Mouse (Mus musculus) midbrain, embryonic 10.5 days (tissue): ENCODE measurements around the gene Slc9a7. TPM values are rescaled to one million over a fixed set of nuclear protein-coding genes. Genes with fewer than 3 reads are reported as not detected.

ENCODE experiments used
- DNase-seq: peaks from one replicate; pipeline ENCODE4 v3.0.0-alpha.2; 2017; ENCODE audit warnings: low spot score
- H3K27ac ChIP-seq: fragments of 300-500 bp; sonication (generic); replicated peaks from 2 replicates; pipeline ENCODE4 v1.5.1; 2016; ENCODE audit warnings: mild to moderate bottlenecking
- H3K27me3 ChIP-seq: fragments of 300-500 bp; sonication (generic); 2 replicates; pipeline ENCODE4 v1.6.1; 2016; ENCODE audit warnings: low read depth, mild to moderate bottlenecking; ENCODE audit not compliant: poor library complexity, severe bottlenecking
- H3K36me3 ChIP-seq: fragments of 300-500 bp; sonication (generic); 2 replicates; pipeline ENCODE4 v1.6.1; 2016; ENCODE audit warnings: mild to moderate bottlenecking, moderate library complexity
- H3K4me1 ChIP-seq: fragments of 300-500 bp; sonication (generic); 2 replicates; pipeline ENCODE4 v1.6.1; 2016
- H3K4me3 ChIP-seq: fragments of 300-500 bp; sonication (generic); 2 replicates; pipeline ENCODE4 v1.5.1; 2016; ENCODE audit warnings: mild to moderate bottlenecking, moderate library complexity
- H3K9me3 ChIP-seq: fragments of 300-500 bp; sonication (generic); replicated peaks from 2 replicates; pipeline ENCODE4 v1.6.1; 2016; ENCODE audit warnings: mild to moderate bottlenecking
- WGBS: fragments of 180-500 bp; shearing (Covaris S2); methylation state at CpG from one replicate; pipeline ENCODE4 v1.1.7; 2016; 5-methylcytosine and 5-hydroxymethylcytosine counted together
- polyA plus RNA-seq: library from polyadenylated mRNA; unstranded; fragments of >200 nt; fragmentation: Nextera tagmentation; extraction: Ambion mirVana; gene quantifications from 2 replicates; pipeline ENCODE4 v1.2.1, GENCODE M21; 2016

Slc9a7 gene
- 0.84 and 1.2 TPM in 2 replicates for polyA plus RNA-seq

DNA sequence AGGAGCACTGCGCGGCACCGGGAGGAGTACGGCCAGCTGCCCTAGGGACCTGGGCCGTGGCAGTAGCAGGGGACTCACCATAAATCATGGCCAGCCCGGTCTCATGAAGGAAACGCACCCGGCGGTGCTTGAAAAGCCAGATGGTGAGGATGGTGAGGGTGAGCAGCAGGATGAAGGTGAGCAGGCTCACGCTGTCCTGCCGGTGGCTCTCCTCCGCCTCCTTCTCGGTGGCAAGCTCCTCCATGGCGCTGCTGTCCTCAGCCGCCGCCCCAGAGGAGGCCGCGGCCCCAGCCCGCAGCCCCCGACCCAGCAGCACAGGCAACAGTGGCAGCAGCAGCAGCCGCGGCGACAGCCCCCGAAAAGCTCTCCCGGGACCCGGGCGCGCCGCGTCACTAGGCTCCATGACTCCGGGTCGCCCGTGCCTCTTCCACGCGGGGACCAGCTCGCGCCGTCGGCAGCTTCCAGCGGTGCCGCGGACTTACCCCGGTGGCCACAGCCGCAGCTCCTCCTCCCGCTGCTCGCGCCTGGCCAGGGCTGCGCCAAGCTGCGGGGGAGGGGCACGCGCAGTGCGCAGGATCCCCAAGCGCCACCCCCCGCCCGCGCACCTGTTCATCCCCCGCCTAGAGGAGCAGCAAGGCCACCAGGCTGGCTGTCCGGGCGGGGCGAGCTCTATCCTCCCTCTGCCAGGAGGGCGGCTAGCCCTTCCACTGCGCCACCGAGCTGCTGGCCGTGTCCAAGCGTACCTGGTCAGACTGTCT, at the start of gene Slc9a7:
Gene Slc9a7 (minus strand): TSS at position 526 of the 758 bp plus-strand sequence.
- Histone ChIP-seq H3K9me3 (no peaks in the 10 kb centered on the region), H3K4me3 (peak within 1 kb of the TSS; percentile 66), H3K4me1 (no peaks in the 10 kb centered on the region), H3K27me3 (peaks cover 21% of the 10 kb centered on the region), H3K36me3 (no peaks in the 10 kb centered on the region), H3K27ac (peak within 1 kb of the TSS; percentile 72)
- 24% methylated on average over 56 of the region's 65 CpGs for WGBS
- peak; percentile 51 for DNase-seq

DNA sequence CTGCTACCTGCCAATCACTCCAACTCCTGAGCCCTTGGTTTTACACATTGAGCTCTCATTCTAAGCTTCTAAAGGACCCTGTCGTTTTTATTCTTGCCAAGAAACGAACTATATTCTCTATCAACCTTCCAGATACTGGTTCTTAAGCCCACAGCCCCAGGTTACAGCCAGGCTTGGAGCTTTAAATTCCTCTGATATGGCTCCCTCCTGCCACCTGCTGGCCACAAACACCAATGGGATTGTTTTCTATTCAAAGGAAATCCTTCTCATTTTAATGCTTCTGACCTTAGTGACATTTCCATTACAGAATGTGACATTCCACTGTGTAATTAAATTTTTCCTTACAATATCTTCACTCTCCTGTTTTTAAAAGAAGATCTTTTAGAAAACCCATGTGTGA, 44.1 kb upstream of the Slc9a7 start:
- Histone ChIP-seq H3K36me3 (no peaks in the 10 kb centered on the region), H3K4me1 (no peaks in the 10 kb centered on the region), H3K27me3 (no peaks in the 10 kb centered on the region), H3K4me3 (no peak overlapping the region), H3K9me3 (no peaks in the 10 kb centered on the region), H3K27ac (no peak overlapping the region)
- DNase-seq, result peak; percentile 17
- 19% methylated on average over 2 of the region's 2 CpGs for WGBS

DNA sequence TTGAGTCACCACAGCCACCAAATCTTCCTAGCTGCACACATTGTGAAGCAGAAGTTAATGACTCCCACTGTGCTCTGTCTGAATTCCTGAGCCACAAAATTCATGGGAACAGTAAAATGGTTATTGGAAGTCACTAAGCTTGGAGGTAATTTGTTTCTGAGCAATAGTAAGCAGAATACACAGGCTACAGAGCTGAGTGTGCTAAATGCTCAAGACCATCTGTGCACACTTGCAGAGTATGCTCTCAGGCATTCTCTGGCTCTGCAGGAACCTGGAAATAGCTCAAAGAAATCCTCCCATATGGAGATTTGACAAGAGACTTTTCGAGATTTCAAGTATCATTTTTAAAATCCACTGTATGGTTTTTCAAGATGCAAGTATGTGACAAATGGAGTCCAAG, 41.1 kb upstream of the Slc9a7 start:
- WGBS, result 79% methylated on average over 1 of the region's 1 CpGs
- no peaks in the 10 kb centered on the region for H3K9me3 ChIP-seq
- H3K27me3 ChIP-seq, result no peaks in the 10 kb centered on the region
- H3K36me3 ChIP-seq, result no peaks in the 10 kb centered on the region
- H3K4me3 ChIP-seq, result no peak overlapping the region
- DNase-seq, result no peak
- H3K4me1 ChIP-seq, result no peaks in the 10 kb centered on the region
- no peak overlapping the region for H3K27ac ChIP-seq

DNA sequence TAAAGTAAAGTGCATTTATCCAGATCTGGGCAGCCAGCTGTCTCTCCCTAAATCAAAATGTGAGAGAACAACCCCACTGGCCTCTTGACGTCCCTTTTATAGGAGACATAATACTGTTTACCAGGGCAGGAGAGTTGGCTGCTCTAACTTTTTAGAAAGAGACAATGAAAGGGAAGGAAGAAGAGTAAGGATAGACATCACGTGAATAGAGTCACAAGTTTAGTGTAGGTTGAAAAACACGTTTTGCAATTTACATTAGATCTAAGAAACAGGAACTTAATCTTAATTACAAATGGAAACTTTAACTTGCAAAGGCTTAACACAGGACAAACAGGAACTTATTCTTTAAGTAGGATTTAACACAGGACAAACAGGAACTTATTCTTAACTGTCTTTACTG, 15.6 kb upstream of the Slc9a7 start:
- no peak for DNase-seq
- no peaks in the 10 kb centered on the region for H3K9me3 ChIP-seq
- H3K36me3 ChIP-seq, result no peaks in the 10 kb centered on the region
- no peaks in the 10 kb centered on the region for H3K27me3 ChIP-seq
- 48% methylated on average over 3 of the region's 3 CpGs for WGBS
- H3K4me3 ChIP-seq, result no peak overlapping the region
- H3K4me1 ChIP-seq, result no peaks in the 10 kb centered on the region
- no peak overlapping the region for H3K27ac ChIP-seq

DNA sequence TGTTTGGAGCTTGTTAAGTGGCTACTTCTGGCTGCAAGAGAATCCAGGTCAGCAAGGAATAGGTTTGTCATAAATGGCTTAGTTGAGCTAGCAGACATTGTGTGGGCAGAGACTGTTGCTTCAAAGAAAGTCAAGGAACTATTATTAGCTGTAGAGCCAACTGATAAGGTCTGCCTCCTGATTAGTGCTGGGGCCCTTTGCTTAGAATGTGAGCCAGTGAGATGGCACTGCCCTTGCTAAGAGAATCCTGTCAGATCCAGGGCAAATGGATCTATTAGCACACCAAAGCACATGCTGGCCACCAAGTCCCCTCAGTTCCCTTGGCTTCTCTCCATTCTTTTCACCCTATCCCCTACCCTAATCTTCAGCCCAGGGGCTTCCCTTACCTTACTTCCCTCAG, 14.3 kb upstream of the Slc9a7 start:
- no peaks in the 10 kb centered on the region for H3K27me3 ChIP-seq
- DNase-seq, result no peak
- H3K27ac ChIP-seq, result no peak overlapping the region
- H3K36me3 ChIP-seq, result no peaks in the 10 kb centered on the region
- no peak overlapping the region for H3K4me3 ChIP-seq
- H3K4me1 ChIP-seq, result no peaks in the 10 kb centered on the region
- H3K9me3 ChIP-seq, result no peaks in the 10 kb centered on the region

DNA sequence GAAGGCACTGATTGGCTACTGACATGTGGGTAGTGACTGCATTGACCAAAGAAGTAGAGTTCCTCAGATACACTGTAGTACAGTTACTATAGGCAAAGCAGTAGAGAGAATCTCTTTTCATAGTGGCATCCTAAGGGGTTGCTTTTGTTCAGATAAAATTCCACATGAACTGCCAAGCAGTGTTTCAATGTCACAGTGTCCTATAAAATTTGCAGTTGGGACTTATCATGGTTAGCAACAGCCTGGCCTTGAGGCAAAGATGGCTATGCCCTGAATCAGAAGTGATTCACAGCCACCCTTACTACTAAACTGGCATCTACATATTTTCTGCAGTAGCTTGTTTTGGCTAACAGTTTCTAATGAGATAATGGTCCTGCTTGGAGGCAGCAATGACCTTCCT, 11.7 kb upstream of the Slc9a7 start:
- Histone ChIP-seq H3K27me3 (no peaks in the 10 kb centered on the region), H3K4me1 (no peaks in the 10 kb centered on the region), H3K36me3 (no peaks in the 10 kb centered on the region), H3K9me3 (no peaks in the 10 kb centered on the region), H3K27ac (no peak overlapping the region), H3K4me3 (no peak overlapping the region)
- DNase-seq, result no peak

DNA sequence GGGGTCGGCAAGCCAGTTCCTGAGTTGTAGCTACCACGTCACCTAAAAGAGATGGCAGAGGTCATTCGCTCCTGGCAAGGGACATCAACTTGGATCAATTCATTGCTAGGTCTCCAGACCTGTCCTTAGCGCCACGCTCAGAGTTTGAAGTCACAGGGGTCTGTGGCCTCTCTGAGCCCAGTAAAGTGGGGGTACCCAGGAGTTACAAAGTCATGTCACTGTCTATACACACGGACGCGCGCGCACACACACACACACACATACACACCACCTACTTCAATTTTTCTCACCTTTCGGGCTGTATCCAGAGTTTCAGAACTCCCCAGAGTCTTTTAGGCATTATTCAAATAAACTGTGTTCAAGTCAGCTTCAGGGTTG, 422 bp upstream of the Slc9a7 start:
- Histone ChIP-seq H3K27ac (no peak overlapping the region), H3K27me3 (peaks cover 21% of the 10 kb centered on the region), H3K4me1 (no peaks in the 10 kb centered on the region), H3K4me3 (peak overlapping the region; percentile 66), H3K36me3 (no peaks in the 10 kb centered on the region), H3K9me3 (no peaks in the 10 kb centered on the region)
- WGBS, result 39% methylated on average over 11 of the region's 11 CpGs
- no peak for DNase-seq

DNA sequence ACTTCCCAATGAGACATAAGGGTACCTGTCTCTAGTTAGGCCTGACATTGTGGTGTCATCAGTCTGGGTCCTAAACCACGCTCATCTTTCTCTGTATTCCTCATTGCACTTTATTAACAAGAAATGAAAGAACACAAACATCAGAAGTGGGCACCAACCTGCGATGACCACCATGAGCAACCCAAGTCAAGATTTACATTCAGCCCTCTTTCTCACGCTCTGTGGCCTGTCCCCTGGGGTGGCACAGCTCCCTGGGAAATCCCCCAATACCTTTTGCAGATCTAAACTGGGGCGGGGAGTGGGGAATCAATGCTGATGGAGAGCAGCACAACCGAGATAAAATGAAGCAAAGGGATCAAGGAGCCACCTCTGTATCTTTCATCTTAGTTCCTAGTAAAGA, 892 bp downstream of the Slc9a7 start:
- H3K27me3 ChIP-seq, result peaks cover 21% of the 10 kb centered on the region
- no peaks in the 10 kb centered on the region for H3K36me3 ChIP-seq
- DNase-seq, result no peak
- 18% methylated on average over 5 of the region's 5 CpGs for WGBS
- no peaks in the 10 kb centered on the region for H3K4me1 ChIP-seq
- no peaks in the 10 kb centered on the region for H3K9me3 ChIP-seq
- H3K27ac ChIP-seq, result no peak overlapping the region
- peak overlapping the region; percentile 66 for H3K4me3 ChIP-seq

DNA sequence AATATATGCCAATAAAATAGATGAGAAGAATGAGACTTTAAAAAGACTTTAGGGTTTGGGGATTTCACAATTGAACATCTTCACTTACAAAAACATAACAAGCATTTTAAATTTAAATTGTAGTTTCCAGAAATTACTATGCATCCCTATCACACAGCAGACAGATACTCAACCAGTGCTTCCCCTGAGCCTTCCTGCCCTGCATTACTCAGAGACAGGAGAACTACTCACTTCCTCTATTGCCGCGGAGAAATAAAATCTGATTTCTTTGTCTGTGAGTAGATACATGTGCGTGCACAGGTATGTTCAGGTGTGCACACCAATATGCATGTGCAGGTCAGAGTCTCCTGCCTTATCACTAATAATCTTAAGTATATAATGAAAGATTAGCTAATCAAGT, 2.9 kb downstream of the Slc9a7 start:
- Histone ChIP-seq H3K27ac (no peak overlapping the region), H3K27me3 (peaks cover 21% of the 10 kb centered on the region), H3K9me3 (no peaks in the 10 kb centered on the region), H3K36me3 (no peaks in the 10 kb centered on the region), H3K4me1 (no peaks in the 10 kb centered on the region), H3K4me3 (no peak overlapping the region)
- DNase-seq, result no peak
- 90% methylated on average over 3 of the region's 3 CpGs for WGBS

DNA sequence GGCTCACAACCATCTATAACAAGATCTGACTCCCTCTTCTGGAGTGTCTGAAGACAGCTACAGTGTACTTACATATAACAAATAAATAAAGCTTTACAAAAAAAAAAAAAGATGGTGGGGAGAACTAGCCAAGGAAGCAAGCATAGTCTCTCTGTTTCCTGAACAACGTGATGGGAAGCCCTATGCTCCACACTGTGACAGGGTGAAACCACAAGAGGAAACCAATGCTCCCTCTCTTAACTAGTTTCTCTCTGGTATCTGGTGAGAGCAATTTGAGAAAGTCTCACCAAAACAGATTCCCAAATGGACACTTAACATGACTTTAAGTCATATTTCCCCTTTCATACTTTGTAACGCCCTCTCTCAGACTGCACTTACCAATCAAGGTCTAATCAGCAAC, 5.4 kb downstream of the Slc9a7 start:
- no peak overlapping the region for H3K4me3 ChIP-seq
- no peaks in the 10 kb centered on the region for H3K36me3 ChIP-seq
- no peak overlapping the region for H3K27ac ChIP-seq
- DNase-seq, result no peak
- H3K4me1 ChIP-seq, result no peaks in the 10 kb centered on the region
- 84% methylated on average over 2 of the region's 2 CpGs for WGBS
- H3K27me3 ChIP-seq, result peaks cover 4% of the 10 kb centered on the region
- no peaks in the 10 kb centered on the region for H3K9me3 ChIP-seq

DNA sequence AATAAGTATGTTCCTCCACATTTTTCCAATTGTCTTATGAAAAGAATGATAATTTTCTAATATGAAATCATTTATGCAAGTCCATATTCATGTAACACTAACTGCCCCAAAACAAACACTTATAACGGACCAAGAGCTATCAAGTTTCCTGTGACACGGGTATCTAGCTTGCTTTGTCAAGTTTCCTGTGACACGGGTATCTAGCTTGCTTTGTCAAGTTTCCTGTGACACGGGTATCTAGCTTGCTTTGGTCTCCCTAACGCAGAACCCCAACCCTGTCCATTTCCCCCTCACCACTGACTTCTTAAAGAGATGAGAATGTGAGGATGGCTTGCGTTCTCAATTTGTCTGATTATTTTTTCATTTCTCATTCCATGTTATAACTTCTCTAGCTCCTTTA, 12.2 kb downstream of the Slc9a7 start:
- Histone ChIP-seq H3K36me3 (no peaks in the 10 kb centered on the region), H3K27ac (no peak overlapping the region), H3K27me3 (no peaks in the 10 kb centered on the region), H3K4me1 (no peaks in the 10 kb centered on the region), H3K4me3 (no peak overlapping the region), H3K9me3 (no peaks in the 10 kb centered on the region)
- WGBS, result 89% methylated on average over 6 of the region's 6 CpGs
- no peak for DNase-seq

DNA sequence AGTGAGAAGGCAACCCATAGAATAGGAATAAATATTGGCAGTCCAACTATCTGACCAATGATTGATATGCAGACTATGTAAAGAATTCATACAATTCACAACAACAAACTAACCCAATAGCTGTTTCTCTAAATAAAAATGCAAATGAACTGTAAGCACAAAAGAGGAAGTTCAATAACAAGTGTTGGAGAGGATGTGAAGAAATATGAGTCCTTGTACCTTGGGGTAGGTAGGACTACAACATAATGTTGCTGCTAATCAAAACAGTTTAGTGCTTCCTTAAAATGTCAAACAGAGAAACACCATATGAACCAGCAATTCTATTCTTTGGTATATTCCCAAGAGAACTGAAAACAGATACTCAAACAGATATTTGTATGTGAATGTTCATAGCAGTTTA, 17.8 kb downstream of the Slc9a7 start:
- H3K36me3 ChIP-seq, result no peaks in the 10 kb centered on the region
- no peaks in the 10 kb centered on the region for H3K9me3 ChIP-seq
- H3K4me1 ChIP-seq, result no peaks in the 10 kb centered on the region
- DNase-seq, result no peak
- H3K4me3 ChIP-seq, result no peak overlapping the region
- H3K27ac ChIP-seq, result no peak overlapping the region
- no peaks in the 10 kb centered on the region for H3K27me3 ChIP-seq

DNA sequence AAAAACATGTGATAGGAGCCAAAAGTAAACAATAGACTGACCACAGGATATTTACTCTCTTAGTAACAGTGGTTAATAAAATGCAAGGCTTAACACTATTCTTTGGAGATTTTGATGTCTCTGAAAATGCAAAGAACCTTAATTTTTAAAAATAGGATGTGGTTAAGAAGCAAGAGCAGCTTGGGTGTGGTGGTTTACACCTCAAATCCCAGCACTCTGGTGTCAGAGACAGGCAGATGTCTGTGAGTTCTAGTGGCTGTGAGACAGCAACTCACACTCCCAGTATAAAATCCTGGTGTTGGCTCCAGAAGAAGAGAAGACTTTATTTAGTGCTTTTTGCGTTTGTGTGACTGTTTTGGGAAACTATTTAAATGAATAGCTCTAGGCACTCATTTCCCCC, 19.6 kb downstream of the Slc9a7 start:
- Histone ChIP-seq H3K4me3 (no peak overlapping the region), H3K27me3 (no peaks in the 10 kb centered on the region), H3K4me1 (no peaks in the 10 kb centered on the region), H3K9me3 (no peaks in the 10 kb centered on the region), H3K27ac (no peak overlapping the region), H3K36me3 (no peaks in the 10 kb centered on the region)
- no peak for DNase-seq
- 76% methylated on average over 1 of the region's 1 CpGs for WGBS

DNA sequence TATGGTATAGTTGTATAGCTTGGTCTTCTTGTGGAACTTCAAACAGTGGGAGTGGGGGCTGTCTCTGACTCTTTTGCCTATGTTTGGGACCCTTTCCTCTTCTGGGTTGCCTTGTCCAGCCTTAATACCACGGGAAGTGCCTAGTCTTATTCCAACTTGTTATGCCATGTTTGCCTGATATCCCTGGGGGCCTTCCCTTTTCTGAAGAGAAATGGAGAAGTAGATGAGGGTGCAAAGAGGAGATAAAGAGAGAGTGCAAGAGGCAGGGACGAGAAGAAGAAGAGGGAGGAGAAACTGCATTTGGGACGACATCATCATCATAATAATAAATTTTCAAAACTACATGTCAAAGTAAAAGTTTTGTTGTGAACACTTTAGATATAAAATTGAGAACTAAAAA, 21.6 kb downstream of the Slc9a7 start:
- WGBS, result 84% methylated on average over 3 of the region's 3 CpGs
- no peaks in the 10 kb centered on the region for H3K4me1 ChIP-seq
- H3K27me3 ChIP-seq, result no peaks in the 10 kb centered on the region
- H3K36me3 ChIP-seq, result no peaks in the 10 kb centered on the region
- no peak overlapping the region for H3K4me3 ChIP-seq
- H3K27ac ChIP-seq, result no peak overlapping the region
- DNase-seq, result no peak
- no peaks in the 10 kb centered on the region for H3K9me3 ChIP-seq
